Mouse (Mus musculus): ENCODE measurements around the gene Cep170b. TPM values are rescaled to one million over a fixed set of nuclear protein-coding genes. Genes with fewer than 3 reads are reported as not detected.

Cep170b gene
- polyA plus RNA-seq, 1 experiment from 2014 or later = 19.8 TPM

GRCm38 (mm10) chr12:112763176-112763575 lies 42.9 kb downstream of the Cep170b start:
- WGBS = 84% methylated on average over 4 of the region's 4 CpGs
- no peak for ATAC-seq (ENCODE audit: insufficient read depth, low FRiP score)

DNA sequence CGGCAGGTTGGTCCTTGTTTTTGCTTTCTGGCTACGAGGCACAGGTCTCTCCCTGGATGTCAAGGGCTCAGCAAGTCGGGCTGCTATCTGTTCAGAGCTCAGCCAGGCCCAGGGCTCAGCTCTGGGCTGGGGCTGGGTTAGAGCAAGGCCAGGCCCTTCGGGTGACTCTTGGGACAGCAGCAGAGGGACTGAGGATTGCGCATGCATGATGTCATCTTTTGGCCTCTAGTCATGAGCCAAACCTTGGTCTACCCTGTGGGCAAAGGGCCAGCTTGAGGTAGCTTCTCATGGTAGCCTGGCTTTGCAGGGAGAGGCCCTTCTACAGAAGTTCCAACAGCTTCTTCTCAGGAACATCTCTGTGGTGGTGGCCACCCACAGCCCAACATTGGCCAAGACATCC lies 43.9 kb downstream of the Cep170b start:
- WGBS = 75% methylated on average over 5 of the region's 5 CpGs
- Histone ChIP-seq H3K9me3 (replicated peaks; ENCODE audit: control insufficient read depth, low read length) (no peaks in the 10 kb centered on the region), H3K27ac (ENCODE audit: low read length) (no peak overlapping the region), H3K4me2 (ENCODE audit: low read depth, low read length) (no peak overlapping the region), H3K36me3 (ENCODE audit: control insufficient read depth, insufficient read depth, low read length) (no peaks in the 10 kb centered on the region), H3K27me3 (ENCODE audit: control insufficient read depth, insufficient read depth, low read length) (no peaks in the 10 kb centered on the region), H3K4me3 (replicated peaks; ENCODE audit: low read length) (no peak overlapping the region), H3K4me1 (ENCODE audit: control insufficient read depth, insufficient read depth, low read length) (no peaks in the 10 kb centered on the region), H3K9ac (ENCODE audit: low read length) (no peak overlapping the region)
- ATAC-seq (ENCODE audit: insufficient read depth, low FRiP score) = no peak

More at GRCm38 (mm10) chr12:112763176-112763575, 42.9 kb downstream of the Cep170b start:
- Histone ChIP-seq H3K9me3 (replicated peaks; ENCODE audit: control insufficient read depth, low read length) (no peaks in the 10 kb centered on the region), H3K4me1 (ENCODE audit: control insufficient read depth, insufficient read depth, low read length) (no peaks in the 10 kb centered on the region), H3K9ac (ENCODE audit: low read length) (no peak overlapping the region), H3K4me2 (ENCODE audit: low read depth, low read length) (no peak overlapping the region), H3K36me3 (ENCODE audit: control insufficient read depth, insufficient read depth, low read length) (no peaks in the 10 kb centered on the region), H3K4me3 (replicated peaks; ENCODE audit: low read length) (no peak overlapping the region), H3K27ac (ENCODE audit: low read length) (no peak overlapping the region), H3K27me3 (ENCODE audit: control insufficient read depth, insufficient read depth, low read length) (no peaks in the 10 kb centered on the region)

DNA sequence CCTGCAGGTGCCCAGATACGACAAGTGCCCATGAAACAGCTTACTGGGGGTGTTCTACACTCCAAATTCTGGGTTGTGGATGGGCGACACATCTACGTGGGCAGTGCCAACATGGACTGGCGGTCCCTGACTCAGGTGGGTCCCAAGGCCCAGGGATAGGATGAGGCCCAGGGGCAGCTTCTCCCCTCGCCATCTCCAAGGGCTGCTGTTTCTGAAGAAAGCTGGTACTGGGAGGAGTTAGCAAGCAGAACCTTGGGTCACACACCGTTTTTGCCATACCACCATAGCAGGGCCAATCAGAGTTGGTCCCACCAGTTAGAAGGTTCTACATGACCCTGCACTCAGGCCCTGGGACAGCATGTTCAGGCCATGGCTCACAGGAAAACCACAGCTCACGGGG lies 44.7 kb downstream of the Cep170b start:
- Histone ChIP-seq H3K4me2 (ENCODE audit: low read depth, low read length) (no peak overlapping the region), H3K9ac (ENCODE audit: low read length) (no peak overlapping the region), H3K27ac (ENCODE audit: low read length) (no peak overlapping the region), H3K4me1 (ENCODE audit: control insufficient read depth, insufficient read depth, low read length) (no peaks in the 10 kb centered on the region), H3K4me3 (replicated peaks; ENCODE audit: low read length) (no peak overlapping the region), H3K27me3 (ENCODE audit: control insufficient read depth, insufficient read depth, low read length) (no peaks in the 10 kb centered on the region), H3K9me3 (replicated peaks; ENCODE audit: control insufficient read depth, low read length) (no peaks in the 10 kb centered on the region), H3K36me3 (ENCODE audit: control insufficient read depth, insufficient read depth, low read length) (no peaks in the 10 kb centered on the region)
- WGBS = 84% methylated on average over 7 of the region's 7 CpGs
- no peak for ATAC-seq (ENCODE audit: insufficient read depth, low FRiP score)

DNA sequence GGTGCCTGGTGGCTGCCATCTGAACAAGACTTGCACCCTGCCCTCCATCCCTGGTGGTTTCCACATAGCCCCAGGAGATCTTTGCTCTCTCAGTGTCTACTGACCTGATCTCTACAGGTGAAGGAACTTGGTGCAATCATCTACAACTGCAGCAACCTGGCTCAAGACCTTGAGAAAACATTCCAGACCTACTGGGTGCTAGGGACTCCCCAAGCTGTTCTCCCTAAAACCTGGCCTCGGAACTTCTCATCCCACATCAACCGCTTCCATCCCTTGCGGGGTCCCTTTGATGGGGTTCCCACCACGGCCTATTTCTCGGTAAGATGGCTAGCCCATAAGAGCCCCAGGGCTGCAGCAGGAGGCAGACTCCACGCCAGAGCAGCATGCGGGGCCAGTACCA lies 46.3 kb downstream of the Cep170b start:
- WGBS = 92% methylated on average over 7 of the region's 7 CpGs
- no peak for ATAC-seq (ENCODE audit: insufficient read depth, low FRiP score)
- no peak overlapping the region for H3K9ac ChIP-seq (ENCODE audit: low read length)

DNA sequence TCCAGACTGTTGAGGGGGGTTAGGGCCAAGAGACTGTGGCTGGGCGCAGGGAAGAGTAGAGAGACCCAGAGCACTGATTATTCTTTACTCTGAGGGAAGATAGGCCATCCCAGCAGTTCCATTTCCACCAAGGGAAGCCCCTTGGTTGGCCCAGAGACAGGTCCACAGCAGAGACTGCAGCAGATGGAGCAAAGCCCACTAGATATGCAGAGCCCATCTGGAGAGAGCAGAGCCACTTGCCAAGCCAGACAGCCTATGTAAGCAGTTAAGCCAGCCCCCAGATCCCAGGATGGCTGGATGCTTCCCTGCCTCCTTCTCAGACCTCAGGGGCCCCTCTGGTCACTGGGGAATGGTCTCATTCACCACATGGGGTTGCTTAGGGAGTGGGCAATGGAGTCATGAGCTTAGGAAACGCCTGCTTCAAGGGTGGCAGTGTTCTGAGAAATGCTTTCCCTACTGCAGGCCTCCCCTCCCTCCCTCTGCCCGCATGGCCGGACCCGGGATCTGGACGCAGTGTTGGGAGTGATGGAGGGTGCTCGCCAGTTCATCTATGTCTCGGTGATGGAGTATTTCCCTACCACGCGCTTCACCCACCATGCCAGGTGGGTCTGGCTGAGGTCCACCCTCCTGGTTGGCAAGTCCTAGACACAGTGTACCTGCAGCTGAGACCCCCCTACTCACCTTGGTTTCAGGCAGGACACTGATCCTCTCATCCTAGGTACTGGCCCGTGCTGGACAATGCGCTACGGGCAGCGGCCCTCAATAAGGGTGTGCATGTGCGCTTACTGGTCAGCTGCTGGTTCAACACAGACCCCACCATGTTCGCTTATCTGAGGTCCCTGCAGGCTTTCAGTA lies 47.0 kb downstream of the Cep170b start:
- no peak overlapping the region for H3K4me3 ChIP-seq (replicated peaks; ENCODE audit: low read length)
- H3K9ac ChIP-seq (ENCODE audit: low read length) = no peak overlapping the region
- no peak overlapping the region for H3K27ac ChIP-seq (ENCODE audit: low read length)
- ATAC-seq (ENCODE audit: insufficient read depth, low FRiP score) = no peak
- H3K4me1 ChIP-seq (ENCODE audit: control insufficient read depth, insufficient read depth, low read length) = no peaks in the 10 kb centered on the region
- H3K36me3 ChIP-seq (ENCODE audit: control insufficient read depth, insufficient read depth, low read length) = no peaks in the 10 kb centered on the region
- H3K27me3 ChIP-seq (ENCODE audit: control insufficient read depth, insufficient read depth, low read length) = no peaks in the 10 kb centered on the region
- H3K9me3 ChIP-seq (replicated peaks; ENCODE audit: control insufficient read depth, low read length) = no peaks in the 10 kb centered on the region
- 89% methylated on average over 16 of the region's 16 CpGs for WGBS
- H3K4me2 ChIP-seq (ENCODE audit: low read depth, low read length) = no peak overlapping the region

More for the DNA sequence above, 46.3 kb downstream of the Cep170b start:
- Histone ChIP-seq H3K27ac (ENCODE audit: low read length) (no peak overlapping the region), H3K4me3 (replicated peaks; ENCODE audit: low read length) (no peak overlapping the region), H3K27me3 (ENCODE audit: control insufficient read depth, insufficient read depth, low read length) (no peaks in the 10 kb centered on the region), H3K36me3 (ENCODE audit: control insufficient read depth, insufficient read depth, low read length) (no peaks in the 10 kb centered on the region), H3K9me3 (replicated peaks; ENCODE audit: control insufficient read depth, low read length) (no peaks in the 10 kb centered on the region), H3K4me2 (ENCODE audit: low read depth, low read length) (no peak overlapping the region), H3K4me1 (ENCODE audit: control insufficient read depth, insufficient read depth, low read length) (no peaks in the 10 kb centered on the region)

DNA sequence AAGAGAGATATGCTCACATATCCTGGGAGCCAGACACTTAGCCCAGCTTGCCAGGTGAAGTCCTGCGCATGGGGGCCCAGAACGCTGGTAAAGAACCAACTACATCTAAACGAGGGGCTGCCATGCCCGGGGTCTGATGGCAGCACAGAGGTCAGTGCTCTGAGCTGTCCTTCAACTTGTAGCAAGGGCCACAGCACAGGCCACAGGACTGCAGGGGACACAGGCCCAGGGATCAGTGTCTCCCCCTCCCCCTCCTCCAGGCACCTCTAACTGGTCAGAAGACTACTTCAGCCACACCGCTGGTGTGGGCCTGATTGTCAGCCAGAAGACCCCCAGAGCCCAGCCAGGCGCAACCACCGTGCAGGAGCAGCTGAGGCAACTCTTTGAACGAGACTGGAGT lies 47.9 kb downstream of the Cep170b start:
- H3K9ac ChIP-seq (ENCODE audit: low read length) = no peak overlapping the region
- WGBS = 74% methylated on average over 8 of the region's 8 CpGs
- no peaks in the 10 kb centered on the region for H3K36me3 ChIP-seq (ENCODE audit: control insufficient read depth, insufficient read depth, low read length)
- no peaks in the 10 kb centered on the region for H3K9me3 ChIP-seq (replicated peaks; ENCODE audit: control insufficient read depth, low read length)
- no peak overlapping the region for H3K4me2 ChIP-seq (ENCODE audit: low read depth, low read length)
- no peak overlapping the region for H3K27ac ChIP-seq (ENCODE audit: low read length)
- H3K4me1 ChIP-seq (ENCODE audit: control insufficient read depth, insufficient read depth, low read length) = no peaks in the 10 kb centered on the region
- no peak overlapping the region for H3K4me3 ChIP-seq (replicated peaks; ENCODE audit: low read length)
- H3K27me3 ChIP-seq (ENCODE audit: control insufficient read depth, insufficient read depth, low read length) = no peaks in the 10 kb centered on the region
- no peak for ATAC-seq (ENCODE audit: insufficient read depth, low FRiP score)

GRCm38 (mm10) chr12:112769031-112769430 lies 48.8 kb downstream of the Cep170b start:
- 81% methylated on average over 6 of the region's 6 CpGs for WGBS

DNA sequence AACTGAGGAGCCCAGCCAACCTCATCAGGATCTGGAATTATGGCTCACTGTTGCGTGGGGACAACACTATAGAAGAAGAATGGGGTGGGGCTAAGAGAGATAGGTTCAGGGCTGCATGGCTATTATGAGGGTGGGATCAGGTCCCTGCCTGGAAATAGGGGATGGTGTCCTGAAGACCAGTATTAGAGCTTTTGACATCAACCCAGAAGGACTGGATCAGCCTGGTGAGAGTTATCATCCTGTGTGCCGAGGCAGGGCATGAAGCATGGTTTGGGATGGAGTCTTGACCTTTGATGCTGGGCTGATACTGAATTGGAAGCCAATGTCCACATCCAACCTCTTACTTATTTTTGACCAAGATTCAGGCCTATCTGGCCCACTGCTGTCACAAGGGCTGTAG lies 49.5 kb downstream of the Cep170b start:
- ATAC-seq (ENCODE audit: insufficient read depth, low FRiP score) = no peak
- Histone ChIP-seq H3K27me3 (ENCODE audit: control insufficient read depth, insufficient read depth, low read length) (no peaks in the 10 kb centered on the region), H3K27ac (ENCODE audit: low read length) (no peak overlapping the region), H3K4me2 (ENCODE audit: low read depth, low read length) (no peak overlapping the region), H3K9me3 (replicated peaks; ENCODE audit: control insufficient read depth, low read length) (no peaks in the 10 kb centered on the region), H3K4me1 (ENCODE audit: control insufficient read depth, insufficient read depth, low read length) (no peaks in the 10 kb centered on the region), H3K36me3 (ENCODE audit: control insufficient read depth, insufficient read depth, low read length) (no peaks in the 10 kb centered on the region), H3K9ac (ENCODE audit: low read length) (no peak overlapping the region), H3K4me3 (replicated peaks; ENCODE audit: low read length) (no peak overlapping the region)
- 80% methylated on average over 2 of the region's 2 CpGs for WGBS

More at GRCm38 (mm10) chr12:112769031-112769430, 48.8 kb downstream of the Cep170b start:
- no peak for ATAC-seq (ENCODE audit: insufficient read depth, low FRiP score)
- H3K36me3 ChIP-seq (ENCODE audit: control insufficient read depth, insufficient read depth, low read length) = no peaks in the 10 kb centered on the region
- H3K27ac ChIP-seq (ENCODE audit: low read length) = no peak overlapping the region
- no peaks in the 10 kb centered on the region for H3K9me3 ChIP-seq (replicated peaks; ENCODE audit: control insufficient read depth, low read length)
- no peak overlapping the region for H3K4me3 ChIP-seq (replicated peaks; ENCODE audit: low read length)
- H3K4me2 ChIP-seq (ENCODE audit: low read depth, low read length) = no peak overlapping the region
- no peak overlapping the region for H3K9ac ChIP-seq (ENCODE audit: low read length)
- no peaks in the 10 kb centered on the region for H3K4me1 ChIP-seq (ENCODE audit: control insufficient read depth, insufficient read depth, low read length)
- no peaks in the 10 kb centered on the region for H3K27me3 ChIP-seq (ENCODE audit: control insufficient read depth, insufficient read depth, low read length)

- Histone ChIP-seq H3K4me2 (ENCODE audit: low read depth, low read length) (no peak overlapping the region), H3K27me3 (ENCODE audit: control insufficient read depth, insufficient read depth, low read length) (no peaks in the 10 kb centered on the region), H3K27ac (ENCODE audit: low read length) (no peak overlapping the region), H3K36me3 (ENCODE audit: control insufficient read depth, insufficient read depth, low read length) (no peaks in the 10 kb centered on the region), H3K4me3 (replicated peaks; ENCODE audit: low read length) (no peak overlapping the region), H3K9ac (ENCODE audit: low read length) (no peak overlapping the region), H3K9me3 (replicated peaks; ENCODE audit: control insufficient read depth, low read length) (no peaks in the 10 kb centered on the region), H3K4me1 (ENCODE audit: control insufficient read depth, insufficient read depth, low read length) (no peaks in the 10 kb centered on the region)
- no peak for ATAC-seq (ENCODE audit: insufficient read depth, low FRiP score)
- 78% methylated on average over 4 of the region's 4 CpGs for WGBS
These were observed 50.1 kb downstream of the Cep170b start for GRCm38 (mm10) chr12:112770396-112770795.
